Mouse (Mus musculus) myocyte (in vitro differentiated cells): ENCODE data around the gene Ccnf. TPM values are rescaled to one million over a fixed set of nuclear protein-coding genes. Genes with fewer than 3 reads are reported as not detected.
A peak's percentile ranks its signal among the peaks of the same experiment; 100 is the strongest.

Source experiments
- H3K27me3 ChIP-seq: one replicate; pipeline ENCODE4 v1.6.1; 2011; ENCODE audit not compliant: control insufficient read depth, insufficient read depth, insufficient read length
- H3K36me3 ChIP-seq: one replicate; pipeline ENCODE4 v1.6.1; 2011; ENCODE audit not compliant: control insufficient read depth, insufficient read depth
- H3K4me2 ChIP-seq: one replicate; pipeline ENCODE4 v1.6.1; 2011; ENCODE audit warnings: low read depth, control low read depth
- H3K4me3 ChIP-seq: one replicate; pipeline ENCODE4 v1.5.1; 2011; ENCODE audit warnings: mild to moderate bottlenecking, control low read depth, moderate library complexity
- H3K79me2 ChIP-seq: one replicate; pipeline ENCODE4 v1.6.1; 2011; ENCODE audit not compliant: control insufficient read depth, insufficient read depth
- H3ac ChIP-seq: one replicate; pipeline ENCODE4 v1.6.1; 2011; ENCODE audit not compliant: control insufficient read depth, insufficient read length
- CEBPB ChIP-seq: IDR thresholded peaks from 2 replicates; pipeline ENCODE4 v1.6.1; 2011; ENCODE audit warnings: mild to moderate bottlenecking, moderate library complexity; ENCODE audit not compliant: poor library complexity, insufficient read depth, severe bottlenecking
- E2F4 ChIP-seq: IDR thresholded peaks from one replicate; pipeline ENCODE4 v1.6.1; 2011; ENCODE audit warnings: mild to moderate bottlenecking, control low read depth, moderate library complexity; ENCODE audit not compliant: insufficient read depth
- MAX ChIP-seq: IDR thresholded peaks from one replicate; pipeline ENCODE4 v1.6.1; 2011; ENCODE audit warnings: low read depth, mild to moderate bottlenecking, control low read depth
- MYOD1 ChIP-seq, 3 experiments: IDR thresholded peaks; one replicate each; pipeline ENCODE4 v1.6.1; 2011; ENCODE audit warnings: control low read depth in 2 of 3, low read depth in 2 of 3, mild to moderate bottlenecking in 2 of 3, moderate library complexity in 1 of 3; ENCODE audit not compliant: insufficient read length in 2 of 3, control insufficient read depth in 1 of 3
- MYOG ChIP-seq, 3 experiments: IDR thresholded peaks; one replicate each; pipeline ENCODE4 v1.6.1; 2011; ENCODE audit warnings: control low read depth in 2 of 3, low read depth in 2 of 3, mild to moderate bottlenecking in 2 of 3; ENCODE audit not compliant: insufficient read length in 2 of 3, control insufficient read depth in 1 of 3, insufficient read depth in 1 of 3
- POLR2A ChIP-seq: IDR thresholded peaks from one replicate; pipeline ENCODE4 v1.6.1; 2011; ENCODE audit warnings: low read depth, mild to moderate bottlenecking, control low read depth, moderate library complexity; ENCODE audit not compliant: insufficient read length
- POLR2AphosphoS2 ChIP-seq: IDR thresholded peaks from one replicate; pipeline ENCODE4 v1.6.1; 2011; ENCODE audit warnings: low read depth, control low read depth; ENCODE audit not compliant: insufficient read length
- REST ChIP-seq: IDR thresholded peaks from one replicate; pipeline ENCODE4 v1.6.1; 2011; ENCODE audit warnings: mild to moderate bottlenecking, control low read depth, moderate library complexity; ENCODE audit not compliant: insufficient read depth, insufficient read length
- SRF ChIP-seq: IDR thresholded peaks from one replicate; pipeline ENCODE4 v1.6.1; 2011; ENCODE audit warnings: low read depth; ENCODE audit not compliant: control insufficient read depth, insufficient read length
- TCF12 ChIP-seq: IDR thresholded peaks from one replicate; pipeline ENCODE4 v1.6.1; 2011; ENCODE audit warnings: mild to moderate bottlenecking, control low read depth; ENCODE audit not compliant: poor library complexity, insufficient read depth, severe bottlenecking
- TCF3 ChIP-seq: IDR thresholded peaks from one replicate; pipeline ENCODE4 v1.6.1; 2011; ENCODE audit warnings: low read depth, control low read depth; ENCODE audit not compliant: insufficient read length
- USF1 ChIP-seq: IDR thresholded peaks from one replicate; pipeline ENCODE4 v1.6.1; 2011; ENCODE audit warnings: low read depth, mild to moderate bottlenecking, control low read depth, moderate library complexity
- polyA plus RNA-seq: library from polyadenylated mRNA; unstranded; fragments of >200 nt; fragmentation: generic; extraction: Trizol; gene quantifications from one replicate; pipeline ENCODE4 v1.2.1, GENCODE M21; 2012; ENCODE audit warnings: missing spikeins

Ccnf gene
- polyA plus RNA-seq, 1 experiment: 13.3 TPM

GRCm38 (mm10) chr17:24208641-24209042 lies 42.6 kb downstream of the Ccnf start:
- H3K79me2 ChIP-seq: no peaks in the 10 kb centered on the region
- no peaks in the 10 kb centered on the region for H3K36me3 ChIP-seq
- no peak overlapping the region for H3ac ChIP-seq
- TF ChIP-seq MAX (no peak), MYOG (IDR thresholded peaks at IDR 0.05; ENCODE audit: control insufficient read depth in 1 of 3, insufficient read depth in 1 of 3, insufficient read length in 2 of 3, low read depth in 2 of 3) (no peak), SRF (no peak), TCF12 (no peak), MYOD1 (IDR thresholded peaks at IDR 0.05; ENCODE audit: control insufficient read depth in 1 of 3, insufficient read length in 2 of 3, low read depth in 2 of 3) (no peak)
- peak overlapping the region; percentile 24 for H3K4me2 ChIP-seq
- H3K27me3 ChIP-seq: no peaks in the 10 kb centered on the region
- H3K4me3 ChIP-seq: no peak overlapping the region

GRCm38 (mm10) chr17:24207768-24208640 lies 43.3 kb downstream of the Ccnf start:
- no peak for TF ChIP-seq MYOD1 (IDR thresholded peaks at IDR 0.05; ENCODE audit: control insufficient read depth in 1 of 3, insufficient read length in 2 of 3, low read depth in 2 of 3)
- no peaks in the 10 kb centered on the region for H3K27me3 ChIP-seq
- no peak overlapping the region for H3K4me2 ChIP-seq
- no peaks in the 10 kb centered on the region for H3K79me2 ChIP-seq
- H3K4me3 ChIP-seq: no peak overlapping the region
- no peaks in the 10 kb centered on the region for H3K36me3 ChIP-seq
- no peak overlapping the region for H3ac ChIP-seq

GRCm38 (mm10) chr17:24206451-24207351 lies 44.6 kb downstream of the Ccnf start:
- H3K27me3 ChIP-seq: no peaks in the 10 kb centered on the region
- TF ChIP-seq TCF12: no peak
- no peak for TF ChIP-seq CEBPB
- TF ChIP-seq E2F4: no peak
- no peaks in the 10 kb centered on the region for H3K79me2 ChIP-seq
- H3K4me3 ChIP-seq: peak overlapping the region; percentile 46
- no peak overlapping the region for H3ac ChIP-seq
- H3K36me3 ChIP-seq: no peaks in the 10 kb centered on the region
- H3K4me2 ChIP-seq: peak overlapping the region; percentile 99

GRCm38 (mm10) chr17:24205908-24206361 lies 45.3 kb downstream of the Ccnf start:
- H3K27me3 ChIP-seq: no peaks in the 10 kb centered on the region
- H3K79me2 ChIP-seq: no peaks in the 10 kb centered on the region
- H3K4me2 ChIP-seq: peak overlapping the region; percentile 99
- TF ChIP-seq REST (no peak), USF1 (peak; percentile 93), MYOD1 (IDR thresholded peaks at IDR 0.05; ENCODE audit: control insufficient read depth in 1 of 3, insufficient read length in 2 of 3, low read depth in 2 of 3) (no peak), MYOG (IDR thresholded peaks at IDR 0.05; ENCODE audit: control insufficient read depth in 1 of 3, insufficient read depth in 1 of 3, insufficient read length in 2 of 3, low read depth in 2 of 3) (no peak)
- H3K36me3 ChIP-seq: no peaks in the 10 kb centered on the region
- peak overlapping the region; percentile 46 for H3K4me3 ChIP-seq
- H3ac ChIP-seq: peak overlapping the region; percentile 80

GRCm38 (mm10) chr17:24205284-24205888 lies 45.9 kb downstream of the Ccnf start, which contains the start of gene Tbc1d24:
TSS of gene Tbc1d24 (minus strand) at chr17:24205562.
- H3K36me3 ChIP-seq: no peaks in the 10 kb centered on the region
- no peaks in the 10 kb centered on the region for H3K79me2 ChIP-seq
- TF ChIP-seq TCF3 (no peak), POLR2A (peak; percentile 93), SRF (peak; percentile 39), POLR2AphosphoS2 (peak; percentile 71), MAX (no peak), MYOD1 (IDR thresholded peaks at IDR 0.05; ENCODE audit: control insufficient read depth in 1 of 3, insufficient read length in 2 of 3, low read depth in 2 of 3) (peak in 1 of 3 experiments; percentile 52)
- peak within 1 kb of the TSS; percentile 46 for H3K4me3 ChIP-seq
- H3ac ChIP-seq: peak within 1 kb of the TSS; percentile 80
- no peaks in the 10 kb centered on the region for H3K27me3 ChIP-seq
- H3K4me2 ChIP-seq: peak within 1 kb of the TSS; percentile 99
